Mouse (Mus musculus) gastrocnemius, postnatal 36 days (tissue): ENCODE data around the gene Zfp72. TPM values are rescaled to one million over a fixed set of nuclear protein-coding genes. Genes with fewer than 3 reads are reported as not detected.

ENCODE experiments used
- microRNA-seq, 2 experiments: library from miRNA; unstranded; fragments of <30 nt; microRNA quantifications; one replicate each; pipeline ENCODE4 v1.2.0; 2021
- total RNA-seq, 2 experiments: library from RNA; stranded (reverse); gene quantifications; 2 replicates each; pipeline ENCODE4 v1.2.3; 2021

Zfp72 gene
- total RNA-seq, 2 experiments from 2014 or later, result 2.2 to 3.5 TPM

Small RNA genes within 50 kb of the gene (microRNA-seq; reads per million reads assigned to microRNA genes)
- gene Mir692-3, result 0 reads per million in 2 experiments

Other genes starting within 250 kb of the Zfp72 start
- gene Exoc3, start 182.1 kb downstream of the Zfp72 start, total RNA-seq, result 10 to 100 TPM; 27.7 to 29.6 TPM
- gene Ahrr, start 98.5 kb downstream of the Zfp72 start, total RNA-seq, result not detected
- gene Pdcd6, start 73.3 kb downstream of the Zfp72 start, total RNA-seq, result 10 to 100 TPM; 15.4 to 18.1 TPM
- 100 to 1,000 TPM; 627 to 644 TPM for gene Sdha, start 40.6 kb downstream of the Zfp72 start, total RNA-seq
- 10 to 100 TPM; 43.7 to 46.4 TPM for gene Ccdc127, start 40.5 kb downstream of the Zfp72 start, total RNA-seq
- 10 to 100 TPM; 83.6 to 97.9 TPM for gene Lrrc14b, start 26.8 kb downstream of the Zfp72 start, total RNA-seq
- gene Ftl1-ps1, start 8.9 kb upstream of the Zfp72 start, total RNA-seq, result 100 to 1,000 TPM; 188 to 221 TPM
- gene Zfp825, start 103.2 kb upstream of the Zfp72 start, total RNA-seq, result 1 to 10 TPM; 5.2 to 6.2 TPM
- 10 to 100 TPM; 24.4 to 28.2 TPM for gene Erap1, start 248.7 kb upstream of the Zfp72 start, total RNA-seq